Mouse (Mus musculus): ENCODE results near the gene Cotl1. TPM values are rescaled to one million over a fixed set of nuclear protein-coding genes. Genes with fewer than 3 reads are reported as not detected.

The Cotl1 gene
- polyA plus RNA-seq, 1 experiment = 81.5 TPM

Other genes starting within 250 kb of the Cotl1 start
- gene Taf1c, start 235.3 kb downstream of the Cotl1 start, polyA plus RNA-seq (2012; rRNA removed) = 13.6 and 17.8 TPM in 2 replicates
- gene Adad2, start 227.8 kb downstream of the Cotl1 start, polyA plus RNA-seq (2012; rRNA removed) = 0.33 and 0.36 TPM in 2 replicates
- 3.7 and 5.2 TPM in 2 replicates for gene Kcng4, start 204.9 kb downstream of the Cotl1 start, polyA plus RNA-seq (2012; rRNA removed)
- gene Wfdc1, start 174.2 kb downstream of the Cotl1 start, polyA plus RNA-seq (2012; rRNA removed) = 41.3 and 52.5 TPM in 2 replicates
- gene Atp2c2, start 140.5 kb downstream of the Cotl1 start, polyA plus RNA-seq (2012; rRNA removed) = 0.38 and 0.49 TPM in 2 replicates
- gene Tldc1, start 62.1 kb downstream of the Cotl1 start, polyA plus RNA-seq (2012; rRNA removed) = 9.9 and 12.8 TPM in 2 replicates
- 23.8 and 26.3 TPM in 2 replicates for gene Klhl36, start 21.7 kb upstream of the Cotl1 start, polyA plus RNA-seq (2012; rRNA removed)
- gene Usp10, start 69.8 kb upstream of the Cotl1 start, polyA plus RNA-seq (2012; rRNA removed) = 44.4 and 87.8 TPM in 2 replicates
- gene Gm20388, start 70.3 kb upstream of the Cotl1 start, polyA plus RNA-seq (2012; rRNA removed) = 85.6 and 119 TPM in 2 replicates
- 36.5 and 48.8 TPM in 2 replicates for gene Crispld2, start 151.9 kb upstream of the Cotl1 start, polyA plus RNA-seq (2012; rRNA removed)